Mouse (Mus musculus) cerebellum, postnatal 36 days (tissue): ENCODE measurements at regions not wholly inside any gene's neighbourhood (a gene's known extent, or its start where the extent isn't known, plus 50 kb on each side); places are given as distances from the start of the nearest gene placed in this dataset.
A peak's percentile ranks its signal among the peaks of the same experiment; 100 is the strongest.

Experiments used
- DNase-seq, 2 experiments: peaks; one replicate each; pipeline ENCODE4 v3.0.0; 2021 to 2022; ENCODE audit warnings: mixed read lengths in 2 of 2

- no peak for DNase-seq
Measured at GRCm38 (mm10) chrX:142552196-142552595, 129.0 kb upstream of the Tmem164 start.

GRCm38 (mm10) chrX:142554161-142554560 lies 127.0 kb upstream of the Tmem164 start:
- DNase-seq: peak; percentile 32 to 55

DNA sequence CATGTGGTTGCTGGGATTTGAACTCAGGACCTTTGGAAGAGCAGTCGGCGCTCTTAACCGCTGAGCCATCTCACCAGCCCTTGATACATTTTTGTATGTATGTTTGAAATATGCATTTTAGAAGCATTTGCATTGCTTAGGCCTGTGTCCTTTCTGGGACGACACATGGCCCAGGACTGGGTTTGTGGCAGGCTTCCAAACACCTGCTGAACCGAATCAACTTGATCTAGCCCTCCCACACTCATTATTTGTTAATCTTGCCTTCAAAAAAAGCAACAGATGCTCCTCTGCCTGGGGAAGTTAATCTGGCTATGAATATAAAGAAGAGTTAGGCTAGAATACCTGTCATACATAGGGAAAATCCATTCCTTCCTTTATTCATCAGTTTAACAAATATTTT lies 123.7 kb upstream of the Tmem164 start:
- no peak for DNase-seq

- peak in 1 of 2 experiments; percentile 3 for DNase-seq
Measured at GRCm38 (mm10) chrX:142560209-142560912, 120.8 kb upstream of the Tmem164 start.

GRCm38 (mm10) chrX:142561788-142562187 lies 119.4 kb upstream of the Tmem164 start:
- no peak for DNase-seq

- no peak for DNase-seq
Measured at GRCm38 (mm10) chrX:142564186-142564585, 117.0 kb upstream of the Tmem164 start.

- no peak for DNase-seq
Measured at GRCm38 (mm10) chrX:142571772-142572171, 109.4 kb upstream of the Tmem164 start.

GRCm38 (mm10) chrX:142574022-142574421 lies 107.2 kb upstream of the Tmem164 start:
- DNase-seq: no peak

DNA sequence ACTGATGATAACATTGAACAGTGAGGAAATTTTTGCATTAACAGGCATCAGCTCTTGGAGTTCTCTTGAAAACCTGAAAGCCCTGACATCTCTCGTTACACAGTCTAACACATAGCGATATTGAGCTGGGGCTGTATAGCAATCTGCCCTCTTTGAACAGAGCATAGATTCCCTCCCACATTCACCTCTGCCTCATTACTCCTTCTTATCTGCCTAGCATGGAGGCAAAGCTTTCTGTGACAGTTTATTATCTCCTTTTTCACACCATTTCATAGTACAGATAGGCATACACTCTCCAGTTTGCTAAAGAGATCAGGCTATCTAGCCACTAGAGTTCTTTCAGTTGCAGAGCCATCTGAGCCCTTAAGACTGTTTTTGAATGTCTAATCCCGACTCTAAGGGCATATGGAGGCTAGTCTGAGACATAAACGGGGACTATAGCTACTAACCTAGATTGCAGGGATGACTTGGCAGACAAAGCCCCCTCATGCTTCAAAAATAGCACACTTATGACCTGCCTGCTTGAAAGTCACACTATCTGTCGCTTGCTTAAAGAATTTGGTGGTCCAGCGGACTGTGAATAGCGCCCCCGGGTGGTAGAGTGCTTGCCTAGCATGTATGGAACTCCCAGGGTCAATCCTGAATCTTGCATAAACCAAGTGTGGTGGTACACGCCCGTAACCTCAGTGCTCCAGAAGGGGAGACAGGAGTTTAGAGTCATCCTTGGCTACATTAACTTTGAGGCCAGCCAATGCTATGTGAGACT lies 106.1 kb upstream of the Tmem164 start:
- no peak for DNase-seq

DNA sequence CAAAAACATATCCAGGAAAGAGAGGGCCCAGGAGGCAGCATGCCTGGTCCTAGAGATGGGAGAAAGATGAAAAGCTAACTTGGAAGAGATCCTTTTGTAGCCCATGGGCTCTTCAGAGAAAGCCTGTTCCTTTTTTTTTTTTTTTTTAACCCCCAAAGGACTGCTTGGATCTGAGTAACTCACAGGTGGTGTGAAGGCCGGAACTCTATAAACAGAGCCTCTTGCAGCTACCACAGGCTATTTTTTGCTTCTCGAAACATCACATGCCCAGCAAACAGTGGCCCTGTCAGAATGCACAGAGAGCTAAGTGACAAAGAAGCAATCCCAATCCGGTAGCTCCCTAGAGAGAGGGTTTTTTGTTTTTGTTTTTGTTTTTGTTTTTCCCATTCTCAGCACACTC lies 105.1 kb upstream of the Tmem164 start:
- DNase-seq: no peak

DNA sequence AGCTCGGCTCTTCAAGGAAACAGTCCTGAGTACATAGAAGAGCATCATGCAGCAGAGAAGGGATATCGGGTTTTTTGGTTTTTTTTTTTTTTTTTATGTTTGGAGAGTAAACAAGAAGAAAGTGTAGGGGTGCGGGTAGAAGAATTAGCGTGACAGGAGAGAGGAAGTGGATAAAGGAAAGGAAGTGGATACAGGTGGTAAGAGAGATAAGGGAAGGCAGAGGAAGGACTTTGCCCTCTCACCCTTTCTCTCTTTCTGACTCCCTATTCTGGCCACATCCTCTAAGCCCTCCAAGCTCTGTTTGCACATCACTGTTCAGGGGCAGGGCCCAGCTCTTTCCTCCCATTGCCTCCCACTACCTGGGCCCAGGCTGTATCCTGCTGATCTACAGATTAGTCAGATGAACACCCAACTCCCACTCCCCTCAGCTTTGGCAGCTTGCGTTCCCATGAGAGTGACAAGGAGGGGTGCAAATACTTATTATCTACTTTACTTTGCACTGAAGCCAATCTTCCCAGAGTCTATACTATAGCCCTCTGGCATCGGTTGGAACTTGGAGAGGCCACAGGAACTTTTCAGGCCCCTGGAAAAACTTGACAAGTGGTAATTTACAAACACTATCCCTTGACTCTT lies 103.6 kb upstream of the Tmem164 start:
- no peak for DNase-seq

- DNase-seq: no peak
Measured at GRCm38 (mm10) chrX:142585281-142585680, 95.9 kb upstream of the Tmem164 start.

GRCm38 (mm10) chrX:142599377-142599776 lies 81.8 kb upstream of the Tmem164 start:
- no peak for DNase-seq

- no peak for DNase-seq
Measured at GRCm38 (mm10) chrX:142600782-142601181, 80.4 kb upstream of the Tmem164 start.

GRCm38 (mm10) chrX:142605088-142605487 lies 76.1 kb upstream of the Tmem164 start:
- DNase-seq: no peak

DNA sequence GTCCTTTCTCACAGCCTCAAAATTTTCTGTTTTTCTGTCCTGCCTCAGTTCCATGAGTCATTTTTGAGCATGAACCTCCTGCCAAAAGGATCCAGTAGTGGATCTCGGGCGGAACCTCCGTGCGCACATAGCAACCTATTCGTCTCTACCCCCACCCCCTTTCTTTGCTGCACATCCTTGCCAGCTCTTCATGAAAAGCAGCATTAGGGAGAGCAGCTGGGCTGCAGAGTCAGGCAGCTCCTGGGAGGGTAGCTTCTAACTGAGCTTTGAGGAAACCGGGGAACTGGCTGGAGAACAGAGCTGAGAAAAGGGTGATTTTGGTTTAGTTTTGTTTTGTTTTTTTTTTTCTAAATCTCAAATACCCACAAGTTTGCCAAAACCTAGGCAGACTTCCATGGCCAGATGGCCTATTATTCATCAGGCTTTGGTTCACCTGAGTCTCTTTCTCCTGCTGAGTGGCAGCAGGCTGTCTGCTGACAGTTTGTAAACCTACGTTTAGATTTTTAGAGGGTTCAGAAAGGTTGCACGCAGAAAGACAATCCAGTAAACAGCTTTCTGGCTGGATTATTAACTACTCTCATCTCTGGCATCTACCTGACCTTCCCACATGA lies 74.5 kb upstream of the Tmem164 start:
- peak; percentile 41 to 47 for DNase-seq

DNA sequence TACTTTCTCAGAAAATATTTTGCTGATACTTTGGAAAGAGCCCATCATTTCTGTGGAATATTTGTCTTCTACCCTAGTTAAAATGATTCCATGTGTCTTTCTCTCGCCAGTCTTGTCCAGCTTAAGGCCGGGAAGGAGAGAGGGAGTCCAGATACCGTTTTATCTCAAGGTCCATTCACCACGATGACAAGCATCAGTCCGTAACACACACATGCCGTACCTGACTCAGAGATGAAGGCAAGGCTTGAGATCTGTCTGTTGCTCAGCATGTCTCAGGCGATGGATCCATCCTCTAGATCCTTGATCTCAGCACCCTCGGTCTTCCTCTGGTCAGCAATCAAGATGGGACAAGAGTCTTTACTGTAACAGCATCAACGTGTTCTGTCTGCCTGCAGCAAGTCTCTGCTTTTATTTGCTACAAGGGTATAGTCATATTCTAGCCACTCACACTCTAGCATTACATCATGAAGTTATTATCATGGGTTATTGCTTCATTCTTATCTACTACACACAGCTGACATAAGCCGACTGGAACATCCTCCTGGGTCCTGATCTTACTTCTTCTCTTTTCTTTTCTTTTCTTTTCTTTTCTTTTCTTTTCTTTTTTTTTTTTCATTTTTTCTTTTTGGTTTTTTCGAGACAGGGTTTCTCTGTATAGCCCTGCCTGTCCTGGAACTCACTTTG lies 64.9 kb upstream of the Tmem164 start:
- no peak for DNase-seq

GRCm38 (mm10) chrX:142618389-142618788 lies 62.8 kb upstream of the Tmem164 start:
- no peak for DNase-seq

- no peak for DNase-seq
Measured at GRCm38 (mm10) chrX:142623359-142623758, 57.8 kb upstream of the Tmem164 start.

- no peak for DNase-seq
Measured at GRCm38 (mm10) chrX:142623882-142624281, 57.3 kb upstream of the Tmem164 start.
